Mouse (Mus musculus) CH12.LX (cell line): ENCODE data around the gene Agpat2. TPM values are rescaled to one million over a fixed set of nuclear protein-coding genes. Genes with fewer than 3 reads are reported as not detected.
A peak's percentile ranks its signal among the peaks of the same experiment; 100 is the strongest.

Experiments used
- DNase-seq: peaks from one replicate; pipeline ENCODE4 v3.0.0-alpha.2; 2013; ENCODE audit errors: extremely low read depth
- H3K27ac ChIP-seq: 2 replicates; pipeline ENCODE4 v1.5.1; 2012; ENCODE audit warnings: low read depth, mild to moderate bottlenecking, control low read depth, moderate library complexity; ENCODE audit not compliant: insufficient read depth
- H3K27me3 ChIP-seq: replicated peaks from 2 replicates; pipeline ENCODE3; 2012; ENCODE audit warnings: inconsistent platforms
- H3K36me3 ChIP-seq, 2 experiments: replicated peaks in 1 of 2; 2 replicates each; pipeline versions ENCODE3 to v1.6.1; 2012; ENCODE audit warnings: inconsistent platforms in 1 of 2, low read length in 1 of 2, mild to moderate bottlenecking in 1 of 2, mixed read lengths in 1 of 2, moderate library complexity in 1 of 2; ENCODE audit not compliant: control insufficient read depth in 1 of 2, insufficient read depth in 1 of 2
- H3K4me1 ChIP-seq, 2 experiments: 2 replicates each; pipeline ENCODE4 v1.6.1; 2012; ENCODE audit warnings: inconsistent platforms in 1 of 2, moderate library complexity in 1 of 2; ENCODE audit not compliant: insufficient read depth in 2 of 2, control insufficient read depth in 1 of 2
- H3K4me2 ChIP-seq: 2 replicates; pipeline ENCODE4 v1.6.1; 2012; ENCODE audit warnings: low read depth, mild to moderate bottlenecking, control low read depth; ENCODE audit not compliant: poor library complexity, insufficient read depth, severe bottlenecking
- H3K4me3 ChIP-seq, 3 experiments: fragments of 150-350 bp in 1 of 3; sonication (generic) in 1 of 3; replicated peaks in 1 of 3; 2 replicates each; pipeline versions ENCODE3 to v1.5.1; 2011 to 2012; ENCODE audit warnings: low read depth in 2 of 3, low read length in 2 of 3, mild to moderate bottlenecking in 2 of 3, moderate library complexity in 2 of 3, control low read depth in 1 of 3, improper control_type of control experiment in 1 of 3, inconsistent platforms in 1 of 3, mixed read lengths in 1 of 3; ENCODE audit not compliant: poor library complexity in 1 of 3
- H3K79me2 ChIP-seq: replicated peaks from 2 replicates; pipeline ENCODE4 v1.6.1; 2012; ENCODE audit warnings: mild to moderate bottlenecking, moderate library complexity; ENCODE audit not compliant: control insufficient read depth, poor library complexity, insufficient read depth, severe bottlenecking; ENCODE audit errors: extremely low read depth
- H3K9ac ChIP-seq: 2 replicates; pipeline ENCODE4 v1.6.1; 2012; ENCODE audit warnings: low read depth, mild to moderate bottlenecking, control low read depth, moderate library complexity; ENCODE audit not compliant: insufficient read depth
- H3K9me3 ChIP-seq: replicated peaks from 2 replicates; pipeline ENCODE3; 2012; ENCODE audit warnings: low read length, inconsistent platforms, mixed read lengths
- CHD1 ChIP-seq: IDR thresholded peaks from 2 replicates; pipeline ENCODE4 v1.6.1; 2012; ENCODE audit warnings: low read depth, low read length, improper control_type of control experiment, inconsistent platforms
- CHD2 ChIP-seq: IDR thresholded peaks from 2 replicates; pipeline ENCODE4 v1.6.1; 2011; ENCODE audit warnings: low read length, improper control_type of control experiment
- CTCF ChIP-seq, 2 experiments: IDR thresholded peaks in 1 of 2; conservative IDR thresholded peaks in 1 of 2; 2 replicates each; pipeline ENCODE4 v1.5.1; 2011 to 2012; ENCODE audit warnings: low read depth in 2 of 2, low read length in 2 of 2, improper control_type of control experiment in 1 of 2, inconsistent platforms in 1 of 2, mild to moderate bottlenecking in 1 of 2, moderate library complexity in 1 of 2
- EP300 ChIP-seq: IDR thresholded peaks from 2 replicates; pipeline ENCODE4 v1.6.1; 2011; ENCODE audit warnings: low read length, improper control_type of control experiment
- ETS1 ChIP-seq: conservative IDR thresholded peaks from 2 replicates; pipeline ENCODE4 v1.6.1; 2012; ENCODE audit warnings: low read depth, mild to moderate bottlenecking, inconsistent platforms, low read length, improper control_type of control experiment, moderate library complexity
- GABPA ChIP-seq: IDR thresholded peaks from 2 replicates; pipeline ENCODE4 v1.6.1; 2012; ENCODE audit warnings: low read depth, low read length, improper control_type of control experiment, inconsistent platforms; ENCODE audit not compliant: insufficient replicate concordance
- HCFC1 ChIP-seq: IDR thresholded peaks from 2 replicates; pipeline ENCODE4 v1.6.1; 2012; ENCODE audit warnings: low read depth, mild to moderate bottlenecking, inconsistent platforms, low read length, improper control_type of control experiment
- MAFK ChIP-seq: IDR thresholded peaks from 2 replicates; pipeline ENCODE4 v1.6.1; 2011; ENCODE audit warnings: low read length, improper control_type of control experiment; ENCODE audit not compliant: insufficient replicate concordance
- MEF2A ChIP-seq: IDR thresholded peaks from 2 replicates; pipeline ENCODE4 v1.6.1; 2014; ENCODE audit warnings: low read depth, mild to moderate bottlenecking, inconsistent platforms, low read length, improper control_type of control experiment, borderline replicate concordance
- MXI1 ChIP-seq: IDR thresholded peaks from 2 replicates; pipeline ENCODE4 v1.6.1; 2011; ENCODE audit warnings: mild to moderate bottlenecking, low read depth, low read length, improper control_type of control experiment
- PAX5 ChIP-seq: IDR thresholded peaks from 2 replicates; pipeline ENCODE4 v1.6.1; 2012; ENCODE audit warnings: low read length, inconsistent platforms, mixed read lengths
- POLR2A ChIP-seq: IDR thresholded peaks from 2 replicates; pipeline ENCODE4 v1.6.1; 2011; ENCODE audit warnings: low read depth, mild to moderate bottlenecking, improper control_type of control experiment, low read length
- POLR2AphosphoS2 ChIP-seq: IDR thresholded peaks from 2 replicates; pipeline ENCODE4 v1.6.1; 2011; ENCODE audit warnings: low read depth, low read length, improper control_type of control experiment
- RAD21 ChIP-seq: IDR thresholded peaks from 2 replicates; pipeline ENCODE4 v1.6.1; 2011; ENCODE audit warnings: low read depth, mild to moderate bottlenecking, low read length, improper control_type of control experiment, moderate library complexity
- SIN3A ChIP-seq: IDR thresholded peaks from 2 replicates; pipeline ENCODE4 v1.6.1; 2012; ENCODE audit warnings: low read length, improper control_type of control experiment, inconsistent platforms
- SMC3 ChIP-seq: IDR thresholded peaks from 2 replicates; pipeline ENCODE4 v1.6.1; 2011; ENCODE audit warnings: low read depth, low read length, improper control_type of control experiment
- TCF12 ChIP-seq: IDR thresholded peaks from 2 replicates; pipeline ENCODE4 v1.6.1; 2014; ENCODE audit warnings: low read depth, mild to moderate bottlenecking, inconsistent platforms, low read length, improper control_type of control experiment
- USF1 ChIP-seq: IDR thresholded peaks from 2 replicates; pipeline ENCODE4 v1.6.1; 2014; ENCODE audit warnings: low read depth, mild to moderate bottlenecking, inconsistent platforms, low read length, improper control_type of control experiment
- USF2 ChIP-seq: conservative IDR thresholded peaks from 2 replicates; pipeline ENCODE4 v1.6.1; 2011; ENCODE audit warnings: low read depth, low read length, improper control_type of control experiment
- ZC3H11A ChIP-seq: IDR thresholded peaks from 2 replicates; pipeline ENCODE4 v1.6.1; 2012; ENCODE audit warnings: low read depth, mild to moderate bottlenecking, inconsistent platforms, low read length, improper control_type of control experiment
- ZNF384 ChIP-seq: IDR thresholded peaks from 2 replicates; pipeline ENCODE4 v1.6.1; 2012; ENCODE audit warnings: low read depth, low read length, improper control_type of control experiment, inconsistent platforms
- dilution Hi-C: fragments of 300-500 bp; cut with MboI; formaldehyde crosslinking; loops from 2 replicates; pipeline ENCODE4 v1.14.3; 2020; ENCODE audit warnings: low sequenced_read_pairs; ENCODE audit not compliant: extremely low pct_unique_long_range_greater_than_20kb, extremely low pct_ligation_motif_present
- in situ Hi-C: fragments of 300-500 bp; cut with MboI; formaldehyde crosslinking; loops from 3 replicates; pipeline ENCODE4 v1.14.3; 2019; ENCODE audit warnings: low sequenced_read_pairs, low pct_ligation_motif_present, low pct_unique_long_range_greater_than_20kb, mixed read lengths
- polyA plus RNA-seq: library from polyadenylated mRNA; unstranded; fragments of >175 nt; gene quantifications from 2 replicates; pipeline ENCODE4 v1.2.1, GENCODE M21; 2012; ENCODE audit warnings: low read depth; ENCODE audit not compliant: insufficient read length
- total RNA-seq, 2 experiments: library from RNA; depleted of rRNA; stranded (reverse); fragments of 300-350 nt in 1 of 2; fragments of >200 nt in 1 of 2; gene quantifications; 2 replicates each; pipeline ENCODE4 v1.2.3; 2012 to 2014

Gene Agpat2
- total and polyA plus RNA-seq, 3 experiments = 8.6 to 14.2 (median 9.5) TPM

DNA sequence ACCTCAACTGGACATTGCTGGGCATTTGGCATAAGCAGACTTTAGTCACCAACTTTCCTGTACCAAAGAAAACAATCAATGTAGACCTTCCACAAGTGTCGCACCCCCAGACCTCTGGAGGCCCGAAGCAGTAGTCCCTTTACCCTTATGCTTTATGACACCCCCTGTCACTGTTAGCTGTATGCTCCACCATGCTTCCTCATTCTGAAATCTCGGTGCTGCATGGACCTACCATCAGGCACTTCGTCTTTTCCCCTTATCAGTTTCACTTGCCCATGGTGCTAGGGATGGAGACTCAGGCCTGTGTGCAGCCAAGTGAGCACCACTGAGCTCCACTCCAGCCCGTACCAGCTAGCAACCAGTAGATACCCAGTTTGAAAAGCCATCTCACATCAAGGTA is 33.8 kb upstream of the Agpat2 start:
- TF ChIP-seq CTCF (conservative IDR thresholded peaks at IDR 0.05 in 1 of 2, IDR thresholded peaks at IDR 0.05 in 1 of 2; ENCODE audit: low read depth in 2 of 2, low read length in 2 of 2) (no peak), EP300 (no peak), PAX5 (no peak), ETS1 (no peak), CHD2 (no peak), CHD1 (no peak), USF2 (no peak), ZNF384 (no peak)
- peak; percentile 48 for DNase-seq
- peaks cover 6 to 46% of the 10 kb centered on the region in 2 experiments for H3K4me1 ChIP-seq
- dilution Hi-C loops = no loop called here
- no peaks in the 10 kb centered on the region for H3K9me3 ChIP-seq
- H3K4me3 ChIP-seq = peak overlapping the region; percentile 17 to 98 (median 92)
- no peak overlapping the region for H3K27ac ChIP-seq
- in situ Hi-C loops = no loop called here
- H3K36me3 ChIP-seq = peaks cover 40 to 52% of the 10 kb centered on the region in 2 experiments
- peak overlapping the region; percentile 92; the same call in 1 of the 2 replicates for H3K4me2 ChIP-seq
- no peaks in the 10 kb centered on the region for H3K27me3 ChIP-seq
- peaks cover 29% of the 10 kb centered on the region for H3K79me2 ChIP-seq
- peak overlapping the region; percentile 96; the same call in 1 of the 2 replicates for H3K9ac ChIP-seq

DNA sequence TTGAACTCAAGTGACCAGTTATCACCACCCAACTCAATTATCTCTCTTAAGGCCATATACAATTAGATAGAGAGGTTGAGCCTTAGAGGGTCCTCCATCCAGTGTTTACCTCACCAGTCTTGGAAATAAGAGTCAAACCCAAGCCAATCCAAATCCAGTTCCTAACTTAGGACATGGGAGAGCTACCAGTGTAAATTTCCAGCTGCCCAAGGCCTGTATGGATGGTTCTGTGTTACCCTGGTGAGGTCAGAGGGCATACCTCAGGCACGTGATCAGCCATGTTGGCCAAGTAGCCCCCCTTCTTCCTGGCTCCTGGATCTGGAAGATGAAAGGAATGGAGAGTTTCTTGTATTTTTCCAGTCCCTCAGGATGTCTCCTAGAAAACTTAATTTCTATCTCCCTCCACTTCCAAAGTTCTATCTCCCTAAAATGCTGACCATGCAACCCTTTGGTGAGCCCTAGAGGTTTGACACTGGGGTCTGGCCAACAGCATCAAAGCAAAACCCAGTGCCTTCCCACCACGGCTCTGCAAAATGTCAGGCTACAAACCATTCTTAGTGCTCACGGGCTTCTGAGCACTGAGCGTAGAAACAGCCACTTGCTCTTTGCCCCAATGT is 33.2 kb upstream of the Agpat2 start:
- H3K9ac ChIP-seq = no peak overlapping the region

DNA sequence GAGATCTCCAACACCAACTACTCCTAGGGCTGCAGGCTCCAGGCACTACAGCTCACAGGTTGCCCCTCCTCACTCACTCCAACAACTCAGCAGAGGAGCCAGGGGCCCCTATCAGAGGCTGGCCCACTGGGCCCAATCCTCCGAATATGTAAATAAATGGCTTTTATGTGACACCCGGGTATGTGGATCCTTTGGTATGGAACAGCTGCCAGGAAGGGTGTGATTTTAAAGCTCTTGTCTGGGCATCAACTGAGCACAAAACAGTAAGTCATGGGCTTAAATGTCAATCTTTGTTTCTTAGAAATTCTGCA is 32.1 kb upstream of the Agpat2 start:
- no peaks in the 10 kb centered on the region for H3K9me3 ChIP-seq
- H3K27me3 ChIP-seq = no peaks in the 10 kb centered on the region
- H3K9ac ChIP-seq = no peak overlapping the region
- dilution Hi-C loops = no loop called here
- DNase-seq = no peak
- peaks cover 29% of the 10 kb centered on the region for H3K79me2 ChIP-seq
- in situ Hi-C loops = no loop called here
- H3K36me3 ChIP-seq = peaks cover 40 to 52% of the 10 kb centered on the region in 2 experiments
- H3K4me2 ChIP-seq = no peak overlapping the region
- peaks cover 6 to 46% of the 10 kb centered on the region in 2 experiments for H3K4me1 ChIP-seq
- H3K27ac ChIP-seq = no peak overlapping the region
- no peak overlapping the region for H3K4me3 ChIP-seq
- TF ChIP-seq SIN3A (no peak), ZC3H11A (no peak), HCFC1 (no peak), GABPA (no peak), MEF2A (no peak), MAFK (no peak), TCF12 (no peak), POLR2A (no peak; the same call in 1 of the 2 replicates), USF2 (no peak), SMC3 (no peak), POLR2AphosphoS2 (no peak; the same call in 1 of the 2 replicates), RAD21 (no peak), USF1 (no peak)

More for the DNA sequence above, 33.2 kb upstream of the Agpat2 start:
- no peak overlapping the region for H3K27ac ChIP-seq
- H3K27me3 ChIP-seq = no peaks in the 10 kb centered on the region
- no peak for TF ChIP-seq MXI1
- 0 out of 2 replicates have a peak, but pooled peaks have one; percentile 37 for TF ChIP-seq MAFK
- dilution Hi-C loops (no loop called here), in situ Hi-C loops (no loop called here)
- H3K36me3 ChIP-seq = peaks cover 40 to 52% of the 10 kb centered on the region in 2 experiments
- H3K9me3 ChIP-seq = no peaks in the 10 kb centered on the region
- peaks cover 29% of the 10 kb centered on the region for H3K79me2 ChIP-seq
- peaks cover 6 to 46% of the 10 kb centered on the region in 2 experiments for H3K4me1 ChIP-seq
- peak overlapping the region in 1 of 3 experiments; percentile 92 for H3K4me3 ChIP-seq
- DNase-seq = no peak
- no peak overlapping the region for H3K4me2 ChIP-seq
